Mouse (Mus musculus) cerebellum, postnatal 4 days (tissue): ENCODE measurements around the gene Slc45a1.

ENCODE experiments used
- DNase-seq, 2 experiments: peaks; one replicate each; pipeline ENCODE4 v3.0.0; 2022; ENCODE audit warnings: low spot score in 2 of 2, mixed read lengths in 1 of 2

Gene Slc45a1

GRCm38 (mm10) chr4:150581931-150582723 lies 69.8 kb downstream of the Slc45a1 start:
- DNase-seq: no peak
